Mouse (Mus musculus): Measurements from ENCODE around the gene Gm20431. TPM values are rescaled to one million over a fixed set of nuclear protein-coding genes. Genes with fewer than 3 reads are reported as not detected.

Gene Gm20431
- polyA plus RNA-seq, 1 experiment, result not detected

- H3K4me1 ChIP-seq (ENCODE audit: control insufficient read depth, insufficient read depth, low read length), result no peaks in the 10 kb centered on the region
- H3K27ac ChIP-seq (ENCODE audit: insufficient read depth, low read length), result no peak overlapping the region
- TF ChIP-seq POLR2A (IDR thresholded peaks at IDR 0.05; ENCODE audit: extremely low read depth, insufficient read depth, low read length), result no peak
- no peak for TF ChIP-seq CTCF (IDR thresholded peaks at IDR 0.05; ENCODE audit: extremely low read depth, insufficient read depth, low read length)
- H3K4me3 ChIP-seq (ENCODE audit: insufficient read depth, low read length), result no peak overlapping the region
Measured at GRCm38 (mm10) chr2:167697902-167698301, 36.6 kb upstream of the Gm20431 start.

GRCm38 (mm10) chr2:167696143-167696542 is 34.8 kb upstream of the Gm20431 start:
- Histone ChIP-seq H3K4me1 (ENCODE audit: control insufficient read depth, insufficient read depth, low read length) (peaks cover 6% of the 10 kb centered on the region), H3K4me3 (ENCODE audit: insufficient read depth, low read length) (no peak overlapping the region), H3K27ac (ENCODE audit: insufficient read depth, low read length) (no peak overlapping the region)
- TF ChIP-seq CTCF (IDR thresholded peaks at IDR 0.05; ENCODE audit: extremely low read depth, insufficient read depth, low read length), result no peak
- TF ChIP-seq POLR2A (IDR thresholded peaks at IDR 0.05; ENCODE audit: extremely low read depth, insufficient read depth, low read length), result no peak

- no peak overlapping the region for H3K4me3 ChIP-seq (ENCODE audit: insufficient read depth, low read length)
- H3K27ac ChIP-seq (ENCODE audit: insufficient read depth, low read length), result no peak overlapping the region
- TF ChIP-seq POLR2A (IDR thresholded peaks at IDR 0.05; ENCODE audit: extremely low read depth, insufficient read depth, low read length) (no peak), CTCF (IDR thresholded peaks at IDR 0.05; ENCODE audit: extremely low read depth, insufficient read depth, low read length) (no peak)
- H3K4me1 ChIP-seq (ENCODE audit: control insufficient read depth, insufficient read depth, low read length), result peaks cover 6% of the 10 kb centered on the region
Measured at GRCm38 (mm10) chr2:167695491-167695890, 34.2 kb upstream of the Gm20431 start.

GRCm38 (mm10) chr2:167694963-167695362 is 33.7 kb upstream of the Gm20431 start:
- Histone ChIP-seq H3K4me1 (ENCODE audit: control insufficient read depth, insufficient read depth, low read length) (peaks cover 6% of the 10 kb centered on the region), H3K4me3 (ENCODE audit: insufficient read depth, low read length) (no peak overlapping the region), H3K27ac (ENCODE audit: insufficient read depth, low read length) (no peak overlapping the region)
- TF ChIP-seq POLR2A (IDR thresholded peaks at IDR 0.05; ENCODE audit: extremely low read depth, insufficient read depth, low read length) (no peak), CTCF (IDR thresholded peaks at IDR 0.05; ENCODE audit: extremely low read depth, insufficient read depth, low read length) (no peak)

- no peak overlapping the region for H3K27ac ChIP-seq (ENCODE audit: insufficient read depth, low read length)
- peaks cover 6% of the 10 kb centered on the region for H3K4me1 ChIP-seq (ENCODE audit: control insufficient read depth, insufficient read depth, low read length)
- no peak for TF ChIP-seq POLR2A (IDR thresholded peaks at IDR 0.05; ENCODE audit: extremely low read depth, insufficient read depth, low read length)
- TF ChIP-seq CTCF (IDR thresholded peaks at IDR 0.05; ENCODE audit: extremely low read depth, insufficient read depth, low read length), result no peak
- H3K4me3 ChIP-seq (ENCODE audit: insufficient read depth, low read length), result no peak overlapping the region
Measured at GRCm38 (mm10) chr2:167694244-167694643, 32.9 kb upstream of the Gm20431 start.

- Histone ChIP-seq H3K4me3 (ENCODE audit: insufficient read depth, low read length) (no peak overlapping the region), H3K27ac (ENCODE audit: insufficient read depth, low read length) (no peak overlapping the region), H3K4me1 (ENCODE audit: control insufficient read depth, insufficient read depth, low read length) (peaks cover 6% of the 10 kb centered on the region)
- TF ChIP-seq CTCF (IDR thresholded peaks at IDR 0.05; ENCODE audit: extremely low read depth, insufficient read depth, low read length), result no peak
- no peak for TF ChIP-seq POLR2A (IDR thresholded peaks at IDR 0.05; ENCODE audit: extremely low read depth, insufficient read depth, low read length)
Measured at GRCm38 (mm10) chr2:167693540-167693939, 32.2 kb upstream of the Gm20431 start.

- TF ChIP-seq CTCF (IDR thresholded peaks at IDR 0.05; ENCODE audit: extremely low read depth, insufficient read depth, low read length) (no peak), POLR2A (IDR thresholded peaks at IDR 0.05; ENCODE audit: extremely low read depth, insufficient read depth, low read length) (no peak)
- Histone ChIP-seq H3K4me3 (ENCODE audit: insufficient read depth, low read length) (no peak overlapping the region), H3K27ac (ENCODE audit: insufficient read depth, low read length) (no peak overlapping the region), H3K4me1 (ENCODE audit: control insufficient read depth, insufficient read depth, low read length) (peaks cover 6% of the 10 kb centered on the region)
Measured at GRCm38 (mm10) chr2:167692831-167693230, 31.5 kb upstream of the Gm20431 start.

GRCm38 (mm10) chr2:167691871-167692661 is 30.8 kb upstream of the Gm20431 start:
- peak overlapping the region; percentile 92; the same call in 1 of the 2 replicates for H3K4me3 ChIP-seq (ENCODE audit: insufficient read depth, low read length)
- peaks cover 6% of the 10 kb centered on the region for H3K4me1 ChIP-seq (ENCODE audit: control insufficient read depth, insufficient read depth, low read length)
- TF ChIP-seq POLR2A (IDR thresholded peaks at IDR 0.05; ENCODE audit: extremely low read depth, insufficient read depth, low read length) (no peak), CTCF (IDR thresholded peaks at IDR 0.05; ENCODE audit: extremely low read depth, insufficient read depth, low read length) (no peak)
- H3K27ac ChIP-seq (ENCODE audit: insufficient read depth, low read length), result no peak overlapping the region

GRCm38 (mm10) chr2:167691410-167691809 is 30.1 kb upstream of the Gm20431 start:
- H3K4me1 ChIP-seq (ENCODE audit: control insufficient read depth, insufficient read depth, low read length), result peaks cover 6% of the 10 kb centered on the region
- H3K27ac ChIP-seq (ENCODE audit: insufficient read depth, low read length), result no peak overlapping the region
- TF ChIP-seq POLR2A (IDR thresholded peaks at IDR 0.05; ENCODE audit: extremely low read depth, insufficient read depth, low read length), result no peak
- no peak for TF ChIP-seq CTCF (IDR thresholded peaks at IDR 0.05; ENCODE audit: extremely low read depth, insufficient read depth, low read length)
- H3K4me3 ChIP-seq (ENCODE audit: insufficient read depth, low read length), result peak overlapping the region; percentile 92; the same call in 1 of the 2 replicates

- H3K27ac ChIP-seq (ENCODE audit: insufficient read depth, low read length), result no peak overlapping the region; the same call in 1 of the 2 replicates
- peaks cover 6% of the 10 kb centered on the region for H3K4me1 ChIP-seq (ENCODE audit: control insufficient read depth, insufficient read depth, low read length)
- peak overlapping the region; percentile 92 for H3K4me3 ChIP-seq (ENCODE audit: insufficient read depth, low read length)
- TF ChIP-seq POLR2A (IDR thresholded peaks at IDR 0.05; ENCODE audit: extremely low read depth, insufficient read depth, low read length) (no peak), CTCF (IDR thresholded peaks at IDR 0.05; ENCODE audit: extremely low read depth, insufficient read depth, low read length) (no peak)
Measured at GRCm38 (mm10) chr2:167690962-167691311, 29.6 kb upstream of the Gm20431 start.

Data from cortical plate, adult 2 months (tissue).